Comparison of ENCODE assay signal across 8 mouse cellular contexts in genomic region chr2:114201574-114201973, GRCm38 (mm10). TPM values are rescaled to one million over a fixed set of nuclear protein-coding genes. Genes with fewer than 3 reads are reported as not detected.
DNase-seq lines count a peak whose midpoint lies in the region; ATAC-seq and TF ChIP-seq lines count a peak whose summit lies in the region.

No protein-coding gene starts in this region.

- H3K4me2 ChIP-seq in hindbrain, embryonic 13.5 days, result peak overlapping the region; percentile 77
- H3K4me2 ChIP-seq in midbrain, embryonic 13.5 days (replicated peaks), result peak overlapping the region; percentile 84

- no peaks in the 10 kb centered on the region for H3K36me3 ChIP-seq in kidney, adult 2 months (ENCODE audit: control insufficient read depth, insufficient read depth, low read length)
- peaks cover 8% of the 10 kb centered on the region for H3K36me3 ChIP-seq in hindbrain, embryonic 13.5 days
- peaks cover 7% of the 10 kb centered on the region for H3K36me3 ChIP-seq in midbrain, embryonic 13.5 days

- WGBS in kidney, adult 2 months, result 32% methylated on average over 4 of the region's 4 CpGs
- WGBS in hindbrain, embryonic 13.5 days, result 32% methylated on average over 4 of the region's 4 CpGs
- WGBS in midbrain, embryonic 13.5 days, result 32% methylated on average over 4 of the region's 4 CpGs

- no peaks in the 10 kb centered on the region for H3K9me3 ChIP-seq in hindbrain, embryonic 13.5 days
- no peaks in the 10 kb centered on the region for H3K9me3 ChIP-seq in midbrain, embryonic 13.5 days

- peak overlapping the region; percentile 98 for H3K4me3 ChIP-seq in kidney, adult 2 months (ENCODE audit: insufficient read depth, low read depth, low read length)
- H3K4me3 ChIP-seq in brown adipose tissue, adult 24 weeks (ENCODE audit: insufficient read depth, low read depth, low read length), result peak overlapping the region; percentile 99
- H3K4me3 ChIP-seq in hindbrain, embryonic 13.5 days, result peak overlapping the region; percentile 85
- peak overlapping the region; percentile 90 for H3K4me3 ChIP-seq in midbrain, embryonic 13.5 days (replicated peaks)

- H3K27ac ChIP-seq in kidney, adult 2 months (ENCODE audit: insufficient read depth, low read depth, low read length), result no peak overlapping the region
- no peak overlapping the region for H3K27ac ChIP-seq in brown adipose tissue, adult 24 weeks (replicated peaks; ENCODE audit: low read depth, low read length)
- peak overlapping the region; percentile 82 for H3K27ac ChIP-seq in hindbrain, embryonic 13.5 days
- H3K27ac ChIP-seq in midbrain, embryonic 13.5 days, result peak overlapping the region; percentile 72

- no peak for DNase-seq in kidney, adult 2 months
- DNase-seq in kidney, postnatal 36 days, result no peak
- no peak for DNase-seq in left cerebral cortex, postnatal 25 days (ENCODE audit: low spot score in 2 of 2)
- no peak for DNase-seq in embryo, embryonic 9.5 days (ENCODE audit: extremely low spot score)
- no peak for DNase-seq in right cerebral cortex, adult 2 months (ENCODE audit: low spot score in 2 of 2)

- intact Hi-C loops in left cerebral cortex, postnatal 25 days (cut with DNase I), result loop anchor here (1.0 kb wide), 1 partner anchor 26 kb away; no protein-coding TSS in a partner anchor

- no peak for TF ChIP-seq CTCF in kidney, adult 2 months (conservative IDR thresholded peaks at IDR 0.05; ENCODE audit: insufficient read depth, insufficient read length, low read depth, low read length)

- TF ChIP-seq POLR2A in kidney, adult 2 months (IDR thresholded peaks at IDR 0.05; ENCODE audit: low read depth, low read length), result no peak

- H3K9ac ChIP-seq in hindbrain, embryonic 13.5 days, result peak overlapping the region; percentile 94
- H3K9ac ChIP-seq in midbrain, embryonic 13.5 days (replicated peaks), result peak overlapping the region; percentile 93

- no peaks in the 10 kb centered on the region for H3K27me3 ChIP-seq in kidney, adult 2 months (replicated peaks; ENCODE audit: control insufficient read depth, insufficient read depth, low read length)
- H3K27me3 ChIP-seq in hindbrain, embryonic 13.5 days, result no peaks in the 10 kb centered on the region
- H3K27me3 ChIP-seq in midbrain, embryonic 13.5 days, result no peaks in the 10 kb centered on the region

- peak; percentile 60 for ATAC-seq in hindbrain, embryonic 13.5 days (ENCODE audit: low FRiP score)
- ATAC-seq in midbrain, embryonic 13.5 days, result no peak; the same call in 1 of the 2 replicates

- H3K4me1 ChIP-seq in kidney, adult 2 months (ENCODE audit: control insufficient read depth, insufficient read depth, low read length), result no peaks in the 10 kb centered on the region; the same call in 1 of the 2 replicates
- H3K4me1 ChIP-seq in brown adipose tissue, adult 24 weeks (ENCODE audit: control insufficient read depth, insufficient read depth, insufficient read length, low read length), result no peaks in the 10 kb centered on the region
- H3K4me1 ChIP-seq in hindbrain, embryonic 13.5 days (replicated peaks), result peaks cover 17% of the 10 kb centered on the region
- H3K4me1 ChIP-seq in midbrain, embryonic 13.5 days (replicated peaks), result peaks cover 17% of the 10 kb centered on the region

RNA-seq across cellular contexts. Expression of gene Zfp770, which starts 0.3 kb away (rescaled TPM):
- 1.3 and 1.9 TPM in 2 replicates for polyA plus RNA-seq in kidney, adult 2 months (2012; rRNA removed)
- 7.6 and 7.7 TPM in 2 replicates for polyA plus RNA-seq in brown adipose tissue, adult 24 weeks (2012; ENCODE audit: insufficient read depth, insufficient read length, missing spikeins)
- polyA plus RNA-seq in hindbrain, embryonic 13.5 days (2015; fragmentation: Nextera tagmentation; extraction: Ambion mirVana), result 5.0 and 5.2 TPM in 2 replicates
- 3.8 and 4.7 TPM in 2 replicates for polyA plus RNA-seq in midbrain, embryonic 13.5 days (2015; fragmentation: Nextera tagmentation; extraction: Ambion mirVana)
- 10 to 100 TPM; 26.5 to 27.8 TPM for total RNA-seq in left cerebral cortex, postnatal 25 days (2021)

RNA-seq across cellular contexts. Expression of gene Aqr, which starts 14.8 kb away (rescaled TPM):
- polyA plus RNA-seq in kidney, adult 2 months (2012; rRNA removed), result 17.7 TPM in 2 replicates
- polyA plus RNA-seq in brown adipose tissue, adult 24 weeks (2012; ENCODE audit: insufficient read depth, insufficient read length, missing spikeins), result 15.2 and 16.2 TPM in 2 replicates
- polyA plus RNA-seq in hindbrain, embryonic 13.5 days (2015; fragmentation: Nextera tagmentation; extraction: Ambion mirVana), result 41.1 and 42.4 TPM in 2 replicates
- 46.0 and 52.3 TPM in 2 replicates for polyA plus RNA-seq in midbrain, embryonic 13.5 days (2015; fragmentation: Nextera tagmentation; extraction: Ambion mirVana)
- 10 to 100 TPM; 31.4 to 35.2 TPM for total RNA-seq in left cerebral cortex, postnatal 25 days (2021)

Comparison
In these comparisons a context has a peak if more than half of its experiments do, and no peak if none do; other contexts are left out.
1. H3K27ac ChIP-seq: peak in hindbrain, embryonic 13.5 days (single experiment) and midbrain, embryonic 13.5 days (single experiment); none in kidney, adult 2 months (single experiment) and brown adipose tissue, adult 24 weeks (single experiment).
2. Peak in every context shown above with its lines, with median percentiles within 50 percentile points of each other: H3K4me3 ChIP-seq.